Mouse (Mus musculus): ENCODE measurements around the gene Gapt.

Gapt gene

DNA sequence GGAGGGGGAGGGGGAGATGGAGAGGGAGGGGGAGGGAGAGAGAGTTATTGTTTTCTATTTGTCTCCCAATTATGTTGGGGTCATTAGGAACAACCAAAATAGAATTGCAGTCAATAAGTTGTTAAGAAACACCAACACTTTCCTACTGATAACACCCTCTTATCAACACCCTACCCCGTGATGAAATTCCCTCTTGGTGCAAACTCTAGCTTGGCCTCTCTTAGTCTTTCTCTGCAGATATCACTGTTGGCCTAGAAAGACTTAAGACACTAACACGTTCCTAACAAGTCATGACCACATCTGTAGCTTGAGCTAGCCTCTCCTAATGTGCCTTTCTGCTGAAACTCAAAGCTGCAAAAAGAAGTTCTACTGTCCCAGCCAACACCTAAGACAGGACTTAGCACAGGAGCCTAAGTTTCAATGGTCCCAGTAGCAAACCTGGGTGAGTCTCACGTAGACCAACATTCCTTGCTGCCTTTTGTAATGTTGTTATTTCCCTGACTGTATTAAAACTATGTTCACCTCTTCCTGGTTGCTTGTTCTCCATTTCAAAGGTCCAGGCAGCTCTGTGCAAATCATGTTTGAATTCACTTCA, 11.1 kb upstream of the Gapt start:
- CTCF ChIA-PET: interaction anchor here in 3 of 4 experiments (0.5 to 0.6 kb wide), 3 partner anchors 144 to 913 kb away, joined by 3 to 5 read pairs (median 4); no protein-coding TSS in a partner anchor
- POLR2A ChIA-PET: no interaction called here

DNA sequence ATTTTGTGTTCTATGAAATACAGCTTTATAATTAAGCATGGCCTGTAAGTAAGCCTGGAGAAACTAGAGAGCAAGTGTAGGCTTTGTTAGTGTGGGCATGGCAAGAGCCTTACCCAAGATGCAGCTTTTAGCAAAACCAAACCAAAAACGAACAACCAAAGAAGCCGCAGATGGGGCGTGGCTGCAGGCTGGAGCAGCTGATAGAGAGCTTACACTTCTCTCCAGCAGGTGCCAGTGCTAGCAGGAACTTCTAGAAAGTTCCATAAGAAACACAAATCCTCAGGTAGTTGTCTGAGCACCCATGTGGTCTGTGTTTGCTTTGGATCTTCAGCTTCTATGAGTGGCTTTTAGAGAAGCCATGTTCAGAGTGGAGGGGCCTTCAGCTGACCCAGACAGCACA, 9.5 kb upstream of the Gapt start:
- ChIA-PET POLR2A (interaction anchor here in 1 of 4 experiments (1.3 kb wide), 1 partner anchor 11 kb away, joined by 3 read pairs; no protein-coding TSS in a partner anchor), CTCF (interaction anchor here in 2 of 4 experiments (0.6 kb wide), 2 partner anchors 15 to 496 kb away, joined by 3 read pairs; no protein-coding TSS in a partner anchor)

GRCm38 (mm10) chr13:110363722-110364121, 6.7 kb upstream of the Gapt start:
- POLR2A ChIA-PET: no interaction called here

DNA sequence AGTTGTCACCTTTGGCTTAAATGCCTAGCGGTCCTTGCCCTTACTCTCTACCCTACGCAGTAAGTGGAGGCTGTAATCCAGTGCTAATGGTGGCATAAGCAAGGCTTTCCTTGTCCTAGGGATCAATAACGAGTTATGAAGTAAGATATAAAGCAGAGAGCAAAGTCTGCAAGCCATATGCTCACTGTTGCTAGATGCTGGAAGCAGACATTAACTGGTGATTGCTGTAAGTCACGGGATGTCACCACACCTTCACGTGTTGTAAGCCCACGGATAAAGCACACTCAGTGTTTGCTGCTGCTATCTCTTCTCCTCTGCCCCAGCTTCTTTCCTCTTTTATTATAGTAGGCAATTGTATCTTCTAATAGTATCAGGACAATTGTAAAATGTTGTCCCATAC, 5.9 kb downstream of the Gapt start:
- ChIA-PET POLR2A (no interaction called here), CTCF (interaction anchor here in 1 of 4 experiments (0.7 kb wide), 1 partner anchor 16 kb away, joined by 3 read pairs; no protein-coding TSS in a partner anchor)

More at GRCm38 (mm10) chr13:110363722-110364121, 6.7 kb upstream of the Gapt start:
- CTCF ChIA-PET: no interaction called here

- CTCF ChIA-PET: no interaction called here
- POLR2A ChIA-PET: no interaction called here
These were observed 10.3 kb downstream of the Gapt start for GRCm38 (mm10) chr13:110346707-110347106.

DNA sequence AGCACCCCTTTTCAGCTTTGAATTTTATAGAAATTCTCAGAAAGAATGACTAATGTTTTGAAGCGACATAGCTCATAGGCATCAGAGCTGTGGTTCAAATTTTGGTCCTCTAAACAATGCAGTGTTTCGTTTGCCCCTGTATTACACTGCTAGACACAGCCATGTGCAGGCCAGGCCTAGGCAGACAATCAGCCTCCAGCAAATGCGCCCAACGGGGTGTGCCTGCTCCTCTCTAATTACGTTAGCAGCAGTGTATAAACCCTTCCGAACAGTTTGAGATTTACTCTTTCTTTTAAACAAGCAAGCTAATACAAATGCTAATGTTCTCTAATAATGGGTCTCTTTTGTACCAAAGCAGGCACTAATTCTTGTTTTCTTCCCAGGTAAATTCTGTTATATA, 14.4 kb downstream of the Gapt start:
- CTCF ChIA-PET: interaction anchor here in 1 of 4 experiments (0.7 kb wide), 1 partner anchor 1055 kb away, joined by 4 read pairs; no protein-coding TSS in a partner anchor
- POLR2A ChIA-PET: no interaction called here

DNA sequence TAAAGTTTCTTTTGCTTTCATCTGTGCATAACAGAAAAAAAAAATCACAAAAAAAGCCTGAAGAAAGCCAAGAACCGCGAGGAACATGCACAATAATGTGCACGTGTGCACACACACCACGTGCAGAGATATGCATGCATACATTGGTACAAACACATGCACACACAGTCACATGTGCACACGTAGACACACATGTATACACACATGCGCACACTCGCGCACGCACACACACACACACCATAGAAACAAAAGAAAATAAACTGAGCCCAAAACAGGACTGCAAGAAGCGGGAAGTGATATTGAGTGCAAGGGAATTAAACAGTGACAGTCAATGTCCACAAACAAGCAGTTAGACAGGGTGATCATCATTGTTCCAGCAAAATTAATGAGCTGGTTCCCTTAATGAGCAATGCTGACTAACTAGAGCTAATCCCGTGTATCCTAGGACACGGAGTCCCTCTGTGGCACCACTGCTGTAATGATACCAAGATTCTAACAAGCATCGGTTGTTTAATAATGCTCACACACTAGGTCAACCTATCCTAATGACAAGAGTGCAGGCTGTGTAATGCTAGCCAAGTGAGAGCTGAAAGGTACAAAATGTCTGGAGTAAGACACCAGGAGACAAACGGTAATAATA, 23.9 kb downstream of the Gapt start:
- ChIA-PET CTCF (no interaction called here), POLR2A (interaction anchor here in 1 of 4 experiments (0.6 kb wide), 1 partner anchor 89 kb away, joined by 3 read pairs; no protein-coding TSS in a partner anchor)

- ChIA-PET CTCF (no interaction called here), POLR2A (no interaction called here)
These were observed 38.3 kb downstream of the Gapt start for GRCm38 (mm10) chr13:110318746-110319145.

GRCm38 (mm10) chr13:110307188-110307587, 49.8 kb downstream of the Gapt start:
- ChIA-PET POLR2A (interaction anchor here in 1 of 4 experiments (1.1 kb wide), 1 partner anchor 78 kb away, joined by 3 read pairs; no protein-coding TSS in a partner anchor), CTCF (no interaction called here)

Data from embryonic stem cell, embryonic (primary cell).